Mouse (Mus musculus) ES-E14 (cell line): ENCODE measurements around the gene Fbxo44.
"Not testable (repeated sequence)": the region's sequence is repeated elsewhere in the genome, so short reads cannot be mapped to it uniquely, and the experiment has no call there.

Source experiments
- CHD2 ChIP-seq: IDR thresholded peaks from 2 replicates; pipeline ENCODE4 v1.6.1; 2014; ENCODE audit warnings: mild to moderate bottlenecking, low read depth, low read length, inconsistent platforms
- MAFK ChIP-seq: IDR thresholded peaks from 2 replicates; pipeline ENCODE4 v1.6.1; 2014; ENCODE audit warnings: mild to moderate bottlenecking, low read depth, low read length, inconsistent platforms; ENCODE audit not compliant: insufficient read depth
- ZC3H11A ChIP-seq: IDR thresholded peaks from 2 replicates; pipeline ENCODE4 v1.6.1; 2012; ENCODE audit warnings: low read depth, mild to moderate bottlenecking, inconsistent platforms, low read length, borderline replicate concordance
- ZNF384 ChIP-seq: IDR thresholded peaks from 2 replicates; pipeline ENCODE4 v1.6.1; 2012; ENCODE audit warnings: low read depth, low read length, inconsistent platforms

GRCm38 (mm10) chr4:148176603-148177002 lies 16.3 kb upstream of the Fbxo44 start:
- not testable (repeated sequence) for TF ChIP-seq ZNF384, CHD2, MAFK, ZC3H11A
